Mouse (Mus musculus): ENCODE results near the gene Scarb2. TPM values are rescaled to one million over a fixed set of nuclear protein-coding genes. Genes with fewer than 3 reads are reported as not detected.
"Not testable (repeated sequence)": the region's sequence is repeated elsewhere in the genome, so short reads cannot be mapped to it uniquely, and the experiment has no call there.

Gene Scarb2
- total RNA-seq (2021), result 10 to 100 TPM; 67.1 to 70.2 TPM
- long read RNA-seq, experiment 1, full-length matches to known transcripts, result 41 of 46 reads
- long read RNA-seq, experiment 1, partial matches to known transcripts, result 1 of 46 reads
- long read RNA-seq, experiment 1, other reads (novel, unspliced or antisense), result 4 of 46 reads
- long read RNA-seq, experiment 2, full-length matches to known transcripts, result 133 of 142 reads
- long read RNA-seq, experiment 2, partial matches to known transcripts, result 1 of 142 reads
- long read RNA-seq, experiment 2, other reads (novel, unspliced or antisense), result 8 of 142 reads

- DNase-seq (ENCODE audit: low spot score in 2 of 2), result no peak
Measured at GRCm38 (mm10) chr5:92506733-92507132, at the start of gene Scarb2. Gene Scarb2 (minus strand): TSS chr5:92506833.

GRCm38 (mm10) chr5:92555905-92556304 lies 49.3 kb upstream of the Scarb2 start:
- no peak for DNase-seq (ENCODE audit: low spot score in 2 of 2)

- DNase-seq (ENCODE audit: low spot score in 2 of 2), result no peak
Measured at GRCm38 (mm10) chr5:92554891-92555511, 48.4 kb upstream of the Scarb2 start, which contains the start of gene Fam47e. Gene Fam47e (plus strand): TSS chr5:92555069.

GRCm38 (mm10) chr5:92554443-92554842 lies 47.8 kb upstream of the Scarb2 start:
- DNase-seq (ENCODE audit: low spot score in 2 of 2), result no peak

DNA sequence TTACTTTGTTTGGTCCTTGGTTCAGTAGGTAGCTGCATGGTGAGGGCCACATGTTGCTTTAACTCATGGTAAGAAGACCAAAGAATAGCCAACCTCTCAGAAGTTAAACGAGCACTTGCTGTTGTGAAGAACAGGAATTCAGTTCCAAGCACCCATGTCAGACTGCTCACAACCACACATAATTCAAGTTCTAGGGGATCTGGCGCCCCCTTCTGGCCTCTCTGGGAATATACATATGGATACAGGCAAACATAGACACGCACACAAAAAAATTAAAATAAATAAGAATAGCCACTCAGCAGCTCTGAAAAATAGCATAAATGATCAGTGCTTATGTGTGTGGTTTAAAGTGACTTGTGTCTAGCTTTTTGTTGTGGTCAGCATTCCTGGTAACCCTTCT lies 47.3 kb upstream of the Scarb2 start:
- DNase-seq (ENCODE audit: low spot score in 2 of 2), result no peak

DNA sequence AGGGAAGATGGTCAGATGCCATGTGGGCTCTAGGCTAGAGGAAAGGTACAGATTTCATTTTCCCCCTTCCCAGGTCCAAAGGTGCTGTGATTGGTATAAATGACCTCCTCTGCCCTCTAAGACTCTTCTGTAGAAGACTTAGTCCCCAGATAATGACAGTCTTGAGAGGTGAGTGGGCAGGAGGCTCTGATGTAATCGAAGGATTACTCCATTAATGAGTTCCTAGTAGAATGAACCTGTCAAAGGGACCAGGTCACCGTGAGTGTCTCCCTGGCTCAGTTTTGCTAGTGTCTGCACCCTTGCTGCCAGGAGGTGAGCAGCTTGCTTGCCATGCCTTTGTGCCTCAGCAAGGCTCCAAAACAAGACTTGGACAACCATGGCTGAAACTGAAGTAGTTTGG lies 46.0 kb upstream of the Scarb2 start:
- no peak for DNase-seq (ENCODE audit: low spot score in 2 of 2)

GRCm38 (mm10) chr5:92539698-92540097 lies 33.1 kb upstream of the Scarb2 start:
- no peak for DNase-seq (ENCODE audit: low spot score in 2 of 2)

DNA sequence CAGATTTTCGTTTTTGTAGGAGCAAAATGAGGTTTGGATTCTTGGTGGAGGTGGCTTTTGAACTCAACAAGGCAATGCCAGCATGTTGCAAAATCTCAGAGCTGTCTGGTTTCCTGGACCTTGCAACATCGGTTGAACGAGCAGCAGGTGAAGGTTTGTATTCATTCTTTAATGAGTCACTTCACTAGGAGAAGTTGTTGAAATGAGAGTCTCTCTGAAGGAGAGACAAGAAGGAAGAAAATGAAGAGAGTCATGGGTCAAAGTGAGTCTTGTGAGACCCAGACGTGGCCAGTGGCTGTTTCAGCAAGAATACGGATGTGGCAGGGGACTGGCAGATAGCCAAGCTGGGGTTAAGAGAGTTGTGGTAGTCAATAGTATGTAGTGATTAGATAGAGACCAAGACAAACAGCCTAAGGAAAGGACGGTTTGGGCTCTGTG lies 18.2 kb upstream of the Scarb2 start:
- no peak for DNase-seq (ENCODE audit: low spot score in 2 of 2)

- DNase-seq (ENCODE audit: low spot score in 2 of 2), result not testable (repeated sequence)
Measured at GRCm38 (mm10) chr5:92521131-92521530, 14.5 kb upstream of the Scarb2 start.

DNA sequence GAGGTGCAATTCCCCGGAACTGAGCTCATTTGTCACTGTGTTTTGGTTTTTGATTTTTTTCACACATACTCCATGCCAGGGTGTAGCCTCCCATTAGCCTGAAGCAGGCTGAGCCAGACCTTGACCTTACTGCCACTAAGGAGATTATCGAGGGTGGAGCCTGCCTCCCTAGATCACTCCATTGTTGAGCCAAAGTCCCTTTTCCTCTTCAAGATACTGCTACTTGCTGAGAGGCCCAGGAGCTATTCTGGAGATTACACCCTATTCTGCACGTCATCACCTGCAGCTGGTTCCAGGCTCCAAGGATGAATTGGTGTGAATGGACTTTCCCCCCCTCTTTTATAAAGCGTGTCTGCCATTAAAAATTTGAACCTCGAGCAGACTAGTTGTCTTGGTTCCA lies 5.4 kb upstream of the Scarb2 start:
- no peak for DNase-seq (ENCODE audit: low spot score in 2 of 2)

DNA sequence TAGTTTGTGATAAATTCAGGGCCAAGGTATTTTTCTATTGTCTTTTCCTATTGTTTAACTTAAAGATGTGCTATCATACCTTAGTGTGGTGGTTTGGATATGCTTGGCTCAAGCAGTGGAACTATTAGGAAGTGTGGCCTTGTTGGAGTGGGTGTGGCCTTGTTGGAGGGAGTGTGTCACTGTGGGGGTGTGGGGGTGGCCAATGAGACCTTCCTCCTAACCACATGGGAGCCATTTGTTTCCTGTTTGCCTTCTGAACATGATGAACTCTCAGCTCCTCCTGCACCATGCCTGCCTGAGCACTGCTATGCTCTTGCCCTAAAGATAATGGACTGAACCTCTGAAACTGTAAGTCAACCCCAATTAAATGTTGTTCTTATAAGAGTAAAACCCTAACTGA lies 4.6 kb upstream of the Scarb2 start:
- DNase-seq (ENCODE audit: low spot score in 2 of 2), result no peak

DNA sequence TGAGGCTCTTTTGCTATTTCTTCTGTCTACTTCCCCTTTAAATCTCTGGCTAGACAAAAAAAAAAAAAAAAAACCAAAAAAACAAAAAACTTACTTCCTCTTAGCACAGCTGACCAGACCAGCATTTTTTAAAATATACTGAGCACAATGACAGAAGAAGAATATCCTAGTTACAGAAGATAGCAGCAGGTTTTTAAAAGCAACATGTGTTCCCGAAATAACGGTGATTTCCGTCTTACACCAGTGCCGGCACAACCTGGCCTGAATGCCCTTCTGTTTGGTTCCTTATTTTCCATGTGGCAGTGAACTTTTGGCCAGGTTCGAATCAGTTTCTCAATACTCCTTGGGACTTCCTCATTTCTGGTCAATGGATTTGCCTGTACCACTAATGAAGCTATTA lies 2.2 kb upstream of the Scarb2 start:
- no peak for DNase-seq (ENCODE audit: low spot score in 2 of 2)

- no peak for DNase-seq (ENCODE audit: low spot score in 2 of 2)
Measured at GRCm38 (mm10) chr5:92506301-92506729, 318 bp downstream of the Scarb2 start.

DNA sequence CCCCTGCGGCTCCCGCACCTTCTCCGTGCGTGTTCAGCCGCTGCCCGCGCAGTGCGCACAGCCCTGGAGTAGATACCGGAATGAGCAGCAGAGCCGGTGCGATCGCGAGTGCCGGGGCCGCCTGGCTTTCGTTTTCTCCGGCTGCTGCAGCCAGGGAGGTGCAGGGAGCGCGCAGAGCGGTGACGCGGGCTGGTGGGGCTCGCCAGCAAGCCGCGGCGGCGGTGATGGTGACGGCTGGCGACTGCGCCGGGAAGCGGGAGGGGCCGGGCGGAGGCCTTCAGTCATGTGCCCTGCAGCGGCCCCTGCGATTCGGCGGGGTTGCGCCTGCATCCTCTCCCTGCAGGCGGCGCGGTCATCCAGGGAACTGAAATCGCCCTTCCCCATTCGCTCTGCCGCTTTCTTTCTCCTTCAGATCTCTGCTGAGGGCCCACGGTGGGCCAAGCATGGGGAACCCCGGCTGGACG lies 1.2 kb downstream of the Scarb2 start:
- DNase-seq (ENCODE audit: low spot score in 2 of 2), result peak; percentile 95 to 96

DNA sequence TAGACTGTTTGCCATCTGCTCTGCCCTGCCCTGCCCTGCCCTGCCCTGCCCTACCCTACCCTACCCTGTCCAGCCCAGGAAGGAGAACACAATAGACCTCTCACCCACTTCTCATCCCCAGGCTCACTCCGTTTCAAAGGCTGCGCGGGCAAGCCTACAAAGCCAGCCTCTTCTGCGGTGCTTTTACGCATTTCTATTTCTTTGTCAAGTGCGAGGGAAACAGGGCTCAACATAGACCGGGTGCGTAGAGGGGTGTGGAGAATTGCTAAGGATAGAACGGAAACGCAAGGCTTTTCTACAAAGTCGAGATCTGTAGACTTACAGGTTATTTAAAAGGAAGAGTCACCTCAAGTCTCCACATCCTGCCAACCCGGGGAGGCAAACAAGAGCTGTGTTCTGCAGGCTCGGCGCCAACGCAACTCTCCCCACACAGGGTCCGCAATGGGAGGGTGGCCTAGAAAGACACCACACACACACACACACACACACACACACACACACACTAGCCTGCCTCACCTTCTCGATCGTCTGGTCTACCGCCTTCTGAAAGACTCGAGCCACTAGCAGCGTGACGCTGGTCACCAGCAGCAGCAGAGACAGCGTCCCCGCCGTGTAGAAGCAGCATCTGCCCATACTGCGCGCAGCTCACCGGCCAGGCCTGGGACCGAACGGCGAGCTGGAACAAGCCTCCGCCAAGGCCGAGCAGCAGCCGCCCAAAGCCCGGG lies 1.8 kb downstream of the Scarb2 start:
- peak in 1 of 2 experiments; percentile 36 for DNase-seq (ENCODE audit: low spot score in 2 of 2)

DNA sequence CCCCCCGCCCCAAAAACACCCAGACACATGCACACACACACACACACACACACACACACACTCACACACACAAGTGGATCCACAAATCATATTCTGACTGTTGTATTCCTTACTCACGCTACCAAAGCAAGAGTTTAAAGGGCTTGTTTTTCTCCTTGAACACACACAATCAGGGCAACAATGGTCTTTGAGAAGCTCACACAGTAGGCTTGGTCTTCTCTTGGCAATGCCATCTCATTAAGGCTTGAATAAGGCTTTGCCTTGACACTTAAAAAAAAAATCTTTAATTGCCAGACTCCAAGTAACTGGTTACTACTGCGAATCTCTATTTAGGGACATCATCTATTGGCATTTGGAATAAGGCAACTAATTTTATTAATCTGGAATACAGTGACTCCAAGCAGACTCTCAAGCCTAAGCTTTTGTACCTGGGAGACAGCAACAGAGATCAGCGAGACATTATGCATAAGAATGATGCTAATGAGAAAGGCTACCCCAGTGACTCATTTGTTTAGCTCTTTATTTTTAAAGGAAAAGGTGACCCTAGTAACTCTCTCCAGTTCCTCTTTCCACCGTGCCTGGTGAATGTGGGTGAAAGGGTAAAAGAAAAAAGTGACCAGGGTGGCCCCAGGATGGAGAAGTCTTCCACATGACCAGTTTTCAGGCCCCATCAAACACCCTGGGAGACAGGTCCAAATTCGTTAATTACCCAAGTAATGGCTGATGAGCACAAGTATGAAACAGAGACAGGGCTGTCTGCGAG lies 2.6 kb downstream of the Scarb2 start:
- DNase-seq (ENCODE audit: low spot score in 2 of 2), result no peak

DNA sequence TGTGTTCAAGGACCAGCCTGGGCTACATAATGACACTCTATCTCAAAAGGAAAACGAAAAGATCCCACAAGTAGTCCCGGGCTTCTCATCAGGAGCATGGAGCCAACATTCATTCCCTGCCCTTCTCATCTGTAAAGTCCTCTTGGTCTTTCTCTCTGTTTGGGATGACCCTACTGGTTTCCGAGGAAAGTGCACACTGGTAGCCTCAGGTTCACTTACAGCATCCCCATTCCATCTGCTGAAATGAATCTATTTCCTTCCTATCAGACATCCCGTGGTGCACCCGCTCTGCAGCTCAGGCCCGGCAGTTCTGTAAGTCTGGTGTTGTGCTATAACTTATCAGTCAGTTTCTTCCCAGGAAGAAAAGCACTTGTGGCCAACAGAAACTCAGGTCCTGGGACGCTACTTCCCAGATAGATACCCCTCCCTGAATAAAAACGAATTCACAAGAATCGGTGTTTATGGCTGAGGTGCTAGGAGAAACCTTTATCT lies 3.2 kb downstream of the Scarb2 start:
- no peak for DNase-seq (ENCODE audit: low spot score in 2 of 2)

GRCm38 (mm10) chr5:92499378-92499777 lies 7.3 kb downstream of the Scarb2 start:
- DNase-seq (ENCODE audit: low spot score in 2 of 2), result no peak

DNA sequence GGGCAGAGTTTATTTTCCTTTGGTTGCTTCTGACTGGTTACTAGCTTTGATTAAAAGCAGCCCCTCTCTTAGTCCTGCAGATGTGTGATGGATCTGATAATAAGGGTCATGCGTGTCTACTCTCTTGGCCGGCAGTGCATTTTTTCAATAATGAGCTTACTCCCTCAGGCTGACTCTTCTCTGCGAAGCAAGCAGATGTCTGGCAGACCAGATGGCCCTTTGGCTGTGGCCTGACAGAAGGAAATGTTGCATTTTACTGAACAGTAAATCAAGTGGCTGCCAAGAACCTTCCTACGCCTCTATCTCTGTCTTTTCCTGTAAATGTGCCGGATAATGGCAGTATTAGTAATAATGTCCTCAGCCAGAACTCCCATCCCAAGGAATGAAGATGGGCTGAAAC lies 8.0 kb downstream of the Scarb2 start:
- DNase-seq (ENCODE audit: low spot score in 2 of 2), result no peak

GRCm38 (mm10) chr5:92498225-92498624 lies 8.4 kb downstream of the Scarb2 start:
- DNase-seq (ENCODE audit: low spot score in 2 of 2), result no peak

GRCm38 (mm10) chr5:92495771-92496409 lies 10.7 kb downstream of the Scarb2 start:
- no peak for DNase-seq (ENCODE audit: low spot score in 2 of 2)

Data from adrenal gland, adult 18-20 months (tissue).